Mouse (Mus musculus) G1E (cell line): ENCODE measurements around the gene Anxa11. TPM values are rescaled to one million over a fixed set of nuclear protein-coding genes. Genes with fewer than 3 reads are reported as not detected.
"Not testable (repeated sequence)": the region's sequence is repeated elsewhere in the genome, so short reads cannot be mapped to it uniquely, and the experiment has no call there.

Experiments used
- ATAC-seq: 2 replicates; pipeline ENCODE4 v1.8.0; 2016; ENCODE audit warnings: mild to moderate bottlenecking; ENCODE audit not compliant: insufficient number of reproducible peaks, poor library complexity, low FRiP score, severe bottlenecking; ENCODE audit errors: extremely low read depth
- DNase-seq: peaks from one replicate; pipeline ENCODE4 v3.0.0; 2012; ENCODE audit warnings: low spot score
- H3K27me3 ChIP-seq: 2 replicates; pipeline ENCODE4 v1.6.1; 2012; ENCODE audit warnings: mild to moderate bottlenecking, low read length, inconsistent platforms; ENCODE audit not compliant: insufficient read depth
- H3K36me3 ChIP-seq: replicated peaks from 2 replicates; pipeline ENCODE3; 2012; ENCODE audit warnings: mild to moderate bottlenecking, inconsistent platforms
- H3K4me1 ChIP-seq: 2 replicates; pipeline ENCODE4 v1.6.1; 2012; ENCODE audit warnings: low read depth, low read length, inconsistent platforms, mixed read lengths; ENCODE audit not compliant: insufficient read depth
- H3K4me3 ChIP-seq: 2 replicates; pipeline ENCODE4 v1.5.1; 2012; ENCODE audit warnings: low read depth, mild to moderate bottlenecking, inconsistent platforms, low read length, moderate library complexity, mixed read lengths
- H3K9me3 ChIP-seq: replicated peaks from 2 replicates; pipeline ENCODE4 v1.6.1; 2012; ENCODE audit warnings: inconsistent platforms
- CTCF ChIP-seq: IDR thresholded peaks from 2 replicates; pipeline ENCODE4 v1.5.1; 2012; ENCODE audit warnings: low read depth, low read length, inconsistent platforms, mixed read lengths
- GATA1 ChIP-seq: IDR thresholded peaks from 2 replicates; pipeline ENCODE4 v1.6.1; 2012; ENCODE audit warnings: borderline replicate concordance, low read length, inconsistent platforms, mixed read lengths
- GATA2 ChIP-seq: IDR thresholded peaks from 2 replicates; pipeline ENCODE4 v1.6.1; 2012; ENCODE audit warnings: low read depth, low read length, inconsistent platforms, borderline replicate concordance
- POLR2AphosphoS5 ChIP-seq: IDR thresholded peaks from 2 replicates; pipeline ENCODE4 v1.6.1; 2012; ENCODE audit warnings: low read depth, low read length, inconsistent platforms; ENCODE audit not compliant: insufficient replicate concordance
- TAL1 ChIP-seq: conservative IDR thresholded peaks from 2 replicates; pipeline ENCODE4 v1.6.1; 2012; ENCODE audit warnings: low read depth, low read length, inconsistent platforms, mixed read lengths
- polyA plus RNA-seq: library from polyadenylated mRNA; stranded (reverse); fragments of >175 nt; gene quantifications from 2 replicates; pipeline ENCODE4 v1.2.3, GENCODE M21; 2012
- total RNA-seq, 2 experiments: library from RNA; stranded (forward) in 1 of 2; stranded (reverse) in 1 of 2; fragments of 200-1000 nt in 1 of 2; fragments of >200 nt in 1 of 2; fragmentation: Nextera tagmentation in 1 of 2; gene quantifications; 2 replicates each; pipeline ENCODE4 v1.2.3; 2014 to 2017

The Anxa11 gene
- total and polyA plus RNA-seq, 3 experiments = 4.5 to 51.5 (median 24.7) TPM

DNA sequence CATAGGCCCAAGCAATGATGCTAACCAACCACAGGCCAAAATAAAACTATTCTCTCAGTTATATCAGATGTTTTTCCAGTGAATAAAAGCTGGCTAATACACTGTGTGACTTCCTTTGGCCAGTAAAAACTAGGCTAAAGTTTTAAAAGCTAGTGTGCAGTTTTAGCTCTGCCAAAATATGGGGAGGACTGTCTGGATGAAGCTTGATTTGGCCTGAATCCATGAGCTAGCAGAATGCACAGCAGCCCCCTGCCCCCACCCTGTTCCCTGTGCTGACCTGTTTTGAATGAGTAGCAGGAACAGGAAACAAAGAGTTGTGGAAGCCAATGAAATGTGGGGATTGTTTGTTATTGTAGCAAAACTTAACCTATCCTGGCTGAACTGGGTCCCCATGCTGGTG, 39.4 kb upstream of the Anxa11 start:
- no peaks in the 10 kb centered on the region for H3K36me3 ChIP-seq
- ATAC-seq (no peak), DNase-seq (no peak)
- no peak overlapping the region for H3K4me3 ChIP-seq
- TF ChIP-seq CTCF (no peak), GATA2 (no peak)
- H3K27me3 ChIP-seq = peaks cover 3% of the 10 kb centered on the region
- no peaks in the 10 kb centered on the region for H3K9me3 ChIP-seq
- no peaks in the 10 kb centered on the region for H3K4me1 ChIP-seq

DNA sequence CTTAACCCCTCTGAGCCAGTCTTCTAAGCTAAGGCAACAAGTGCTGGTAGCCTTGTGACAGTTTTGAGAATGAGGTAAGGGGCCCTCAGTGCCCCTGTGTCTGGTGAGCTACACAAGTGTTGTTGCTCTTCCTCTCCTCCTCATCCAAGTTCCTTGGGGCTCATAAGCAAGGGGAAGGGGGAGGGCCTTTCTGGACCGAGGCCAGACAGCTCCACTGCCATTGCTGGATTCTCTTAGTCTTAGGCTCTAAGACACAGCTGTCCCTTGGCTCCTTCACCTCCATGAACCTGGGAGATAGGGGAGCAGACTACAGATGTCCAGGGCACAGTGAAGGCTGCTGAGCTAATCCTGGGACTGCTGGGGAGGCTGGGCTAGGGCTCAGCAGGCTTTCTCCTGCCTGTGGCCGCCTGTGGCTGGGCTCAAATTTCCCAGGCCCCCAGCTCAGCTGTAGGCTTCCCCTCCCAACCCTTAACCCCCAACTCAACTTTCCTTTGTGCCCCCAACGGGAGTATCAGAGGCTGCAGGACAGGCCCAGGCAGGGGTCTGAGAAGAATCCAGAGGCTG, 38.6 kb upstream of the Anxa11 start:
- DNase-seq = no peak
- H3K36me3 ChIP-seq = no peaks in the 10 kb centered on the region
- H3K4me3 ChIP-seq = no peak overlapping the region
- H3K9me3 ChIP-seq = no peaks in the 10 kb centered on the region
- H3K27me3 ChIP-seq = peaks cover 3% of the 10 kb centered on the region
- no peak for TF ChIP-seq CTCF
- TF ChIP-seq TAL1 = no peak
- TF ChIP-seq GATA1 = no peak
- TF ChIP-seq GATA2 = no peak
- TF ChIP-seq POLR2AphosphoS5 = no peak
- H3K4me1 ChIP-seq = no peaks in the 10 kb centered on the region
- no peak for ATAC-seq

DNA sequence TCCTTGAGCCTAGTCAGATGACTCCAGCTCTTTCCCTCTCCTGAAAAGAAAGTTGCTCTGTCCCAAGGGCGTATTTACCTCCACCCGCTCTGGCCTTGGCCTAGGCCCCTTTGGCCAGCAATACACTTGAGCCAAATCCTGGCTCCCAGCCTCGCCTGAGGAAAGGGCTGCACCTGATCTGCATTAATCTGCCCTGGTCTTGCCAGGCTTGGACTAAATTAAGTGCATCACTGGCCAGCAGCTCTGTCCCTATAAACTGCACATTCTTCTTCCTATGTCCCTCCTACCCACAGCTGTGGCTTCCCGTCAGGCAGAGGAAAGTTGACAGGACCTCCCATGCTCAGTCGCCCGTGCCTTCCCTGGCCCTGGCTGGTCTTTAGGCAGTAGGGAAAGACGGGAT, 36.1 kb upstream of the Anxa11 start:
- no peak for DNase-seq
- Histone ChIP-seq H3K36me3 (no peaks in the 10 kb centered on the region), H3K4me1 (no peaks in the 10 kb centered on the region), H3K27me3 (peaks cover 3% of the 10 kb centered on the region; the same call in 1 of the 2 replicates), H3K9me3 (no peaks in the 10 kb centered on the region), H3K4me3 (no peak overlapping the region)
- no peak for ATAC-seq
- TF ChIP-seq GATA2 = no peak
- no peak for TF ChIP-seq POLR2AphosphoS5
- TF ChIP-seq CTCF = no peak
- TF ChIP-seq GATA1 = no peak
- TF ChIP-seq TAL1 = no peak

DNA sequence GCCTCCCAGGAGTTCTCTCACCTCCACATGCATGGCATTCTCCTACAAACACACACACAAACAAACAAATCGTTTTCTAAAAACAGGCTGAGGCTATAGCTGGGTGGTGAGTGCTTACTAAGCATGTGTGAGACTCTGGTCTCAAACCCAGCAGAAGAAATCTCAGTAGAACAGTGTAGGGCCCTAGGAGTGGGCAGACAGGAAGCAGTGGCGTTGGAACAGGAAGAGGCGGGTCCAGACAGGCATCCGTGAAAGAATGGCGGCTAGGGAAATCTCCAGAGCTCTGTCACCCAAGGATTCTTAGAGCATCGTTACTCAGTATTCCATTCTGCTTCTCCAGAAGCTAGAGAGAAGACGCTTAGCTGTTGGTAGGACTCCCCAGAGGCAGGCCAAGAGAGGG, 35.4 kb upstream of the Anxa11 start:
- no peak for TF ChIP-seq GATA1
- TF ChIP-seq GATA2 = no peak
- no peak for TF ChIP-seq TAL1
- no peak for TF ChIP-seq POLR2AphosphoS5
- no peak for TF ChIP-seq CTCF

DNA sequence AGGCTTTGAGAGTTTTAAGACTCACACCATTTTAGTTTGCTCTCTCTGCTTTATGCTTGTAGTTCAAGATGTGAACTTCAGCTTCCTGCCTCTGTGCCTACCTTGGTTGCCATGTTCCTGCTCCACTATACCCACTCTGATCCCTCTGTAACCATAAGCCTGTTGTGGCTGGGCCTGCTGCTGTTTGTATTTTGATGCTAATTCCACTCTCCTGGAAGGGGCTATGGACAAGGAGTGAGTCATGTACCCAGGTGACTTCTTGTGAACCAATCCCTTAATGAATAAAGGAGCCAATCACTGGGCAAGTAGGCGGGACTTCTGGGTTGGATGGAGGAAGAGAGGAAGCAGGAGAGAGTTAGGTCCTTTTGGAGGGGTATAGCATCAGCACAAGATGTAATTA, 30.9 kb upstream of the Anxa11 start:
- not testable (repeated sequence) for H3K9me3 ChIP-seq, ATAC-seq, H3K4me1 ChIP-seq, DNase-seq, H3K27me3 ChIP-seq, H3K36me3 ChIP-seq, H3K4me3 ChIP-seq

More for the DNA sequence above, 35.4 kb upstream of the Anxa11 start:
- no peaks in the 10 kb centered on the region for H3K9me3 ChIP-seq
- no peak for ATAC-seq
- DNase-seq = no peak
- H3K36me3 ChIP-seq = no peaks in the 10 kb centered on the region
- H3K27me3 ChIP-seq = peaks cover 3% of the 10 kb centered on the region; the same call in 1 of the 2 replicates
- H3K4me3 ChIP-seq = no peak overlapping the region
- no peaks in the 10 kb centered on the region for H3K4me1 ChIP-seq

DNA sequence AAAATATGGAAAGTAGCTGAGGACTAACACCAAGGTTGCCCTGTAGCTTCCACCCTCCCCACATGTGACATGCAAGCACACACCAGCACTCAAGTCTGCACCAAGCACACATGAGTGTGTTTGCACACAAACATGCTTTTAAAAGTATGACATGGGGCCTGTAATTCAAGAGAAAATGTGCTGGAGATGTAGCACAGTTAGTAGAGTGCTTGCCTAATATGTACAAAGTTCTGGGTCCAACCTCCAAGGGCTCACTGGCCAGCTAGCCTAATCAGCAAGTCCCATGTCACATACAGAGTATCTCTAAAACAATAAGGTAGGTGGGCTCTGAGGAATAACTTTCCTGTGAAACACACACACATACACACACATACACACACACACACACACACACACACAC, 27.8 kb upstream of the Anxa11 start:
- Histone ChIP-seq H3K9me3 (no peaks in the 10 kb centered on the region), H3K27me3 (no peaks in the 10 kb centered on the region; the same call in 1 of the 2 replicates), H3K4me1 (no peaks in the 10 kb centered on the region), H3K36me3 (no peaks in the 10 kb centered on the region), H3K4me3 (no peak overlapping the region)
- ATAC-seq (no peak), DNase-seq (no peak)
- TF ChIP-seq TAL1 (no peak), POLR2AphosphoS5 (no peak)

DNA sequence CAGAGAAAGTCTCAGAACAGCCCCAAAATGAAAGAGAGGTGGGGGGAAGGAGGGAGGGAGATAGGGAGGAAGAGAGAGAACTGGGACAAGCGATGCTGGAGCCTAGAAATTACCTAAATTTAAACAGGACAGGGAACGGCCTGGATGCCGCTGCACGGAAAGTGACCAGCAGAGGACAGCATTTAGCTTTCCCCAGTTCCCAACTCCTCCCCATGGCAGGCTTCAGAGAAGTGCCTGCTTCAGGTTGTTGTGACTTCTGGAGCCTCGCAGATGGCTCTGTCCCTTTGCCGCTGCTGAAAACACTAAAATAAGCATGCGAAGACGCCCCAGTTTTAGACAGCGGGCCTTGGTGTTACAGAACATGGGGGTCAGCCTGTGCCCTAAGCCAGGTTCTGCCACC, 25.5 kb upstream of the Anxa11 start:
- Histone ChIP-seq H3K27me3 (no peaks in the 10 kb centered on the region; the same call in 1 of the 2 replicates), H3K9me3 (no peaks in the 10 kb centered on the region), H3K4me1 (no peaks in the 10 kb centered on the region), H3K4me3 (no peak overlapping the region), H3K36me3 (no peaks in the 10 kb centered on the region)
- DNase-seq (no peak), ATAC-seq (no peak)
- 0 out of 2 replicates have a peak, but pooled peaks have one; percentile 26 for TF ChIP-seq CTCF
- no peak for TF ChIP-seq TAL1
- TF ChIP-seq POLR2AphosphoS5 = no peak
- TF ChIP-seq GATA1 = no peak
- no peak for TF ChIP-seq GATA2
